Mouse (Mus musculus): ENCODE data around the gene Acadsb. TPM values are rescaled to one million over a fixed set of nuclear protein-coding genes. Genes with fewer than 3 reads are reported as not detected.
"Not testable (repeated sequence)": the region's sequence is repeated elsewhere in the genome, so short reads cannot be mapped to it uniquely, and the experiment has no call there.

Gene Acadsb
- polyA plus RNA-seq, 1 experiment: 0.96 TPM

GRCm38 (mm10) chr7:131371880-131372651 is 38.3 kb upstream of the Acadsb start:
- Histone ChIP-seq H3K4me1 (ENCODE audit: control insufficient read depth, insufficient read depth, insufficient read length, low read length) (no peaks in the 10 kb centered on the region), H3K4me3 (ENCODE audit: low read depth, low read length) (no peak overlapping the region), H3K27ac (ENCODE audit: insufficient read depth, low read depth, low read length) (no peak overlapping the region), H3K36me3 (ENCODE audit: control insufficient read depth, insufficient read depth, low read length) (peaks cover 6% of the 10 kb centered on the region), H3K27me3 (ENCODE audit: control insufficient read depth, insufficient read depth, low read length) (no peaks in the 10 kb centered on the region)
- no peak for TF ChIP-seq POLR2A (IDR thresholded peaks at IDR 0.05; ENCODE audit: low read depth, low read length)
- TF ChIP-seq CTCF (IDR thresholded peaks at IDR 0.05; ENCODE audit: extremely low read depth, insufficient read length, insufficient replicate concordance, low read depth, low read length): no peak
- 54% methylated on average over 9 of the region's 9 CpGs for WGBS

DNA sequence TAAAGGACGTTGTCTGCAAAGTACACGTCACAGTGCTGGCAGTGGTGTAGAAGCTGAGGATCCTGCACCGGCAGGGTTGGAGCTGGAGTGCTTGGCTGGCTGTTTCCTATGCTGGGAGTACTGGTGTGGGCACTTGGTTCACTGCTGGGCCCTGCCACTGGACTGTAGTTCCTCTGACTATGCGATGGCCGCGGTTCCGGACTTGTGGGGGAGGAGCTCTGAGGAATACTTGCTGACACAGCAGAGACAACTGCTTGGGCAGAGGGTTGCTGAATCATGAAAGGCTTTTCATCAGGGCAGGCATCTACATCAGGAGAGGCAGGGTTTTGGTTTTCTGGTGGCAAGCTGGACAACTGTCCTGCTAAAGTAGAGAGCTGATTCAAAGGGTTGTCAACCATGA is 18.6 kb upstream of the Acadsb start:
- 94% methylated on average over 7 of the region's 7 CpGs for WGBS
- not testable (repeated sequence) for H3K4me3 ChIP-seq (ENCODE audit: low read depth, low read length); H3K27me3 ChIP-seq (ENCODE audit: control insufficient read depth, insufficient read depth, low read length); H3K4me1 ChIP-seq (ENCODE audit: control insufficient read depth, insufficient read depth, insufficient read length, low read length); H3K27ac ChIP-seq (ENCODE audit: insufficient read depth, low read depth, low read length)
- peaks cover 29% of the 10 kb centered on the region for H3K36me3 ChIP-seq (ENCODE audit: control insufficient read depth, insufficient read depth, low read length)

DNA sequence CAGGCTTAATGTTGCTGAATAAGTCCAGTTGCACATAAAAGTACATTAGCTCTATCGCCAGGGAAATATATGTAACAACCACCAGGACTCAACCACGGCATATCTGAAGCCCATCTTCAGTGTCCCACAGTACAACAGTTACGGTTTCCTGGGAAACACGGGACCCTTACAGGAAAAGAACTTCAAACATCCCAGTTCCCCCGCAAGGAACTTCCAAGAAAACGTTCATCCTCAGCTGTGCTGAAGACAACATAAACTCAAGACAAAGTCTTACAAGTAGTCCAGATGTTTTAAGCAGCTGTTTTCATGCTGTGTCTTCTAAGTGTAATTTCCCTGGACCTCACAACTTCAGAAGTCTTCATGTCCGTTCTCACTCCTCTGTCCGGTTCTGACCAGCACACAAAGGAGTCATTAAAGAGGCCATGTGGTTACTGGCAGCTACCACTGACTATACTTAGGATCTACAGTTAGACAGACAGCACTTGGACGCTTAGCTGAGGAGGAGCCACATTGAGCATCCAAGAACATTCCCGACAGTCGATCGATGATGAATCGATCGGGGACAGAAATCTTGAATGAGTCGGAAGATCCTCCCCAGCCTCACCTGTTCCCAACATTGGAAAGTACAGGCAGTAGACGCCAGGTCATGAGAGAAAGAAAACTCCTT is 947 bp upstream of the Acadsb start:
- H3K36me3 ChIP-seq (ENCODE audit: control insufficient read depth, insufficient read depth, low read length): no peaks in the 10 kb centered on the region
- no peak overlapping the region for H3K27ac ChIP-seq (ENCODE audit: insufficient read depth, low read depth, low read length)
- WGBS: 5% methylated on average over 16 of the region's 16 CpGs
- H3K4me1 ChIP-seq (ENCODE audit: control insufficient read depth, insufficient read depth, insufficient read length, low read length): peaks cover 3% of the 10 kb centered on the region; the same call in 1 of the 2 replicates
- H3K4me3 ChIP-seq (ENCODE audit: low read depth, low read length): peak overlapping the region; percentile 98
- no peak for TF ChIP-seq POLR2A (IDR thresholded peaks at IDR 0.05; ENCODE audit: low read depth, low read length)
- TF ChIP-seq CTCF (IDR thresholded peaks at IDR 0.05; ENCODE audit: extremely low read depth, insufficient read length, insufficient replicate concordance, low read depth, low read length): no peak
- no peaks in the 10 kb centered on the region for H3K27me3 ChIP-seq (ENCODE audit: control insufficient read depth, insufficient read depth, low read length)

DNA sequence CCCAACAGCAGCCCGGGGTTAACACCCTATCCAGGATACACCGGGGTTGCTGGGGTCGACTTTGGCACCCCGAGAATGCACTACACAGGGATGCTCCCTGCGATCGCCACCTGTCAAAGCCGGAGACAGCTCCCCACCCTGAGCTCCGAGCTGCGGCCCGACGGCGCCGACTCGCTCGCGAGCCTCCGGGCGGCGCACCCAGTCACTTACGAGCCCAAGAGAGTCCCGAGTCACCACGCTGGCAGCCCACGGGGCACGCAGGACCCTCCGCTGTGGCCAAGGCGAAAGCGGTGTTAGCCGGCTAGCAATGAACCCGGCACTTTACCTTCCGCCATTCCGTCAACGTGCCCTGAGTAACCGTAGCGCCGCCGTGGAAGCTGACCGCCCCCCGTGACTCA is 414 bp upstream of the Acadsb start:
- H3K4me1 ChIP-seq (ENCODE audit: control insufficient read depth, insufficient read depth, insufficient read length, low read length): peaks cover 3% of the 10 kb centered on the region; the same call in 1 of the 2 replicates
- H3K27me3 ChIP-seq (ENCODE audit: control insufficient read depth, insufficient read depth, low read length): no peaks in the 10 kb centered on the region
- TF ChIP-seq CTCF (IDR thresholded peaks at IDR 0.05; ENCODE audit: extremely low read depth, insufficient read length, insufficient replicate concordance, low read depth, low read length) (no peak), POLR2A (IDR thresholded peaks at IDR 0.05; ENCODE audit: low read depth, low read length) (no peak)
- H3K27ac ChIP-seq (ENCODE audit: insufficient read depth, low read depth, low read length): peak overlapping the region; percentile 56
- under 1% methylated on average over 38 of the region's 38 CpGs for WGBS
- peak overlapping the region; percentile 98 for H3K4me3 ChIP-seq (ENCODE audit: low read depth, low read length)
- no peaks in the 10 kb centered on the region for H3K36me3 ChIP-seq (ENCODE audit: control insufficient read depth, insufficient read depth, low read length)

GRCm38 (mm10) chr7:131411221-131411940 is 980 bp downstream of the Acadsb start:
- H3K4me1 ChIP-seq (ENCODE audit: control insufficient read depth, insufficient read depth, insufficient read length, low read length): peaks cover 3% of the 10 kb centered on the region; the same call in 1 of the 2 replicates
- peak overlapping the region; percentile 10 for H3K27ac ChIP-seq (ENCODE audit: insufficient read depth, low read depth, low read length)
- TF ChIP-seq CTCF (IDR thresholded peaks at IDR 0.05; ENCODE audit: extremely low read depth, insufficient read length, insufficient replicate concordance, low read depth, low read length) (no peak), POLR2A (IDR thresholded peaks at IDR 0.05; ENCODE audit: low read depth, low read length) (no peak)
- H3K36me3 ChIP-seq (ENCODE audit: control insufficient read depth, insufficient read depth, low read length): no peaks in the 10 kb centered on the region
- H3K4me3 ChIP-seq (ENCODE audit: low read depth, low read length): peak overlapping the region; percentile 98
- 8% methylated on average over 10 of the region's 10 CpGs for WGBS
- no peaks in the 10 kb centered on the region for H3K27me3 ChIP-seq (ENCODE audit: control insufficient read depth, insufficient read depth, low read length)

DNA sequence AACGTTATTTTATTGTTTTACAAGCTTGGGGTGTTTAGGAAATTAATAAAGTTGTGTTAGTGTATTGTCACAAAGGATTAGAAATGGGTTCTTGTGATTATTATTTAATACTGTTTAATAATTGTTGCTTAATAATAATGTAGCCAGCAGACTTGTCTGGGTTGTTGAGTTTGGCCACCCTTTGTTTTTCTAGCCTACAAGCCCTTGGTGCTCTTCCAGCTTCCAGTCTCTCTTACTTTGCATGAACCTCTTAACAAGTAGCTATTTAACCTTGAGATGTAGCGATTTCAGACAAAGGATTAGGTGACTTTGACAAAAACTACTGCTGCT is 1.5 kb downstream of the Acadsb start:
- Histone ChIP-seq H3K4me3 (ENCODE audit: low read depth, low read length) (no peak overlapping the region), H3K4me1 (ENCODE audit: control insufficient read depth, insufficient read depth, insufficient read length, low read length) (peaks cover 3% of the 10 kb centered on the region; the same call in 1 of the 2 replicates), H3K27ac (ENCODE audit: insufficient read depth, low read depth, low read length) (no peak overlapping the region), H3K36me3 (ENCODE audit: control insufficient read depth, insufficient read depth, low read length) (no peaks in the 10 kb centered on the region), H3K27me3 (ENCODE audit: control insufficient read depth, insufficient read depth, low read length) (no peaks in the 10 kb centered on the region)
- 13% methylated on average over 2 of the region's 2 CpGs for WGBS
- TF ChIP-seq POLR2A (IDR thresholded peaks at IDR 0.05; ENCODE audit: low read depth, low read length) (no peak), CTCF (IDR thresholded peaks at IDR 0.05; ENCODE audit: extremely low read depth, insufficient read length, insufficient replicate concordance, low read depth, low read length) (no peak)

GRCm38 (mm10) chr7:131416742-131417141 is 6.3 kb downstream of the Acadsb start:
- not testable (repeated sequence) for H3K36me3 ChIP-seq (ENCODE audit: control insufficient read depth, insufficient read depth, low read length); H3K4me3 ChIP-seq (ENCODE audit: low read depth, low read length); H3K27me3 ChIP-seq (ENCODE audit: control insufficient read depth, insufficient read depth, low read length); H3K27ac ChIP-seq (ENCODE audit: insufficient read depth, low read depth, low read length); H3K4me1 ChIP-seq (ENCODE audit: control insufficient read depth, insufficient read depth, insufficient read length, low read length)

Data from small intestine, adult 2 months (tissue).